Mouse (Mus musculus): ENCODE measurements around the gene Syt1. TPM values are rescaled to one million over a fixed set of nuclear protein-coding genes. Genes with fewer than 3 reads are reported as not detected.

Syt1 gene
- total RNA-seq, 2 experiments from 2014 or later, result not detected

DNA sequence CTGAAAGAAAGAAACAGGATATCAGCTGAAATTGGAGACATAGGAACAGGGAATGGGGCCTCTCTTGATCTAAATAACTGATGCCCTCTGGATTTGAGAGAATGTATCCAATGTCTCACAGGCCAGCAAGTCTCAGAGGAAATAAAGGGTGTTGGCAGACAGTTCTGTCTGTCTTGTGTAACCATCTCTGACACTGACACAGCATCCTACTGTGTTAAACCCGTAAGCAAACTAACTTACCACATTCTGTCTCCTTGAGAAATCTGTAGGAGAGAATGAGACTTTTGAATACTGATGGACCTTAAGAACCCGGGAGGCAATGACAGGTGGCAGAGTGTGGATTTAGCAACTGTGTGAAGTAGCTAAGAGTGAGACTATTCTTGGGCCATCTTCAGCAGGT, 352.5 kb downstream of the Syt1 start:
- no peak for ATAC-seq (replicated peaks; ENCODE audit: low FRiP score, poor library complexity, severe bottlenecking)

DNA sequence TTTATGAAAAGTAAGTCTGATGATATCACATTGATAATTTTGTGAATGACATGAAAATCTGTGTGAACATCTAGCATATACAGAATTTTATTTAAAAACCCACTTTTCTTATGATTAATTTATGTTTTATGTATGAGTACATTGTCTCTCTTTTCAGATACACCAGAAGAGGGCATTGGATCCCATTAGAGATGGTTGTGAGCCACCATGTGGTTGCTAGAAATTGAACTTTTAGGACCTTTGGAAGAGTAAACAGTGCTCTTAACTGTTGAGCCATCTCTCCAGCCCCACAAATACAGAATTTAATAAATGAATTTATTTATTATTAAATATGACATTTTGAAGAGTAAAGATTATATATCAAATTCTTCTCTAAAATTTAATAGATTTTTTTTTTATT, 353.1 kb downstream of the Syt1 start:
- ATAC-seq (replicated peaks; ENCODE audit: low FRiP score, poor library complexity, severe bottlenecking), result no peak

DNA sequence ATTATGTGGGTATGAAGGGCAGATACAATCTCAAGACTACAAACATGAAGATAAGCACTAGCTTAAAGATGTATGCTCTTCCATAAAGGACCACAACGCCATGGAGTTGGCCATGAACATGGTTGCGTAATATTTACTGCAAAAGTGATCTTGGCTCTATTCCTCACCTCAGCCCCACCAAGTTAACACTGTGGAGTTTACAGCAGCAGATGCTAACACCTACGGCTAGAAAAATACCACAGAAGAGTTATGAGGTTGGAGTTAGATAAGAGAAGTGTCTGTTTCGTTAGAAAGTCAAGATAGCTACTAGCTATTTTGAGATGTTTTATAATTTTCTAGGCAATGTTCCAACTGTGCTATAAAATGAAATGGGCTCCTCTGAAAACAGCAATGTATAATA, 353.9 kb downstream of the Syt1 start:
- no peak for ATAC-seq (replicated peaks; ENCODE audit: low FRiP score, poor library complexity, severe bottlenecking)

DNA sequence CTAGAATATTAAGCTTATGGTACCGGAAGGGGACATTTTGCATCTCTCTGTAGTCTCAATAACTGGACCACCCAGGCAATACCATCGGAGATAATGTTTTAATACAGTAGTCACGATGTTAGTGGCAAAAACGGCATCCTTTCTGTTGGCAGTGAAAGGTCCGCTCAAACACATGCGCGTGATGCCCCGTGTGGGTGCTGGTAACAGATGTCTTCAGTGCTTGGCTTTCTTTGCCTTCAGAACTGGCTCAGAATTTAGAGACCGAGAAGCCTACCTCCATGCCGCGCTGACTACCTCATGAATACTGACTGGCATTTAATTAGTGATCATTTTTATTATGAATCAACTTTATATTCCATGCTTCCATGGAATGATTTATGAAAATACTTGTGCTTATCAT, 355.7 kb downstream of the Syt1 start:
- no peak for ATAC-seq (replicated peaks; ENCODE audit: low FRiP score, poor library complexity, severe bottlenecking)

GRCm38 (mm10) chr10:108652831-108653230, 358.0 kb downstream of the Syt1 start:
- no peak for ATAC-seq (replicated peaks; ENCODE audit: low FRiP score, poor library complexity, severe bottlenecking)

DNA sequence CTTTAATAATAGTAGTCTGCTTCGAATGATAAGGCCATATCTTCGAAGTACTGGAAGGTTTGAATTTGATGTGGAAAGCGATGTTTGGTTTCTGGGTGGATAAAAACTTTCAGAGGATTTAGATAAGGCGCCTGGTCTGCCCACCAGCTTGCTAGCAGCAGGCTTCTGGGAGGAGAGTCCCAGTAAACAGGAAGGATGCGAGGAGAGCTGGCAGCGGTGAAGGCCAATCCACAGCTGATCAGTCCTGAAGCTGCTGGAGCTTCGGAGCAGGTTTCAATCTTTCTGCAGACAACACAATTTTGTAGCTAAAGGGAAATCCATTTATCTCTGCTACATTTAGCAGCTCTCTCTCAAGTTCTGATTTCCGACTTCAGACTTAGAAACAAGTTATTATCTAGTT, 358.7 kb downstream of the Syt1 start:
- no peak for ATAC-seq (replicated peaks; ENCODE audit: low FRiP score, poor library complexity, severe bottlenecking)

DNA sequence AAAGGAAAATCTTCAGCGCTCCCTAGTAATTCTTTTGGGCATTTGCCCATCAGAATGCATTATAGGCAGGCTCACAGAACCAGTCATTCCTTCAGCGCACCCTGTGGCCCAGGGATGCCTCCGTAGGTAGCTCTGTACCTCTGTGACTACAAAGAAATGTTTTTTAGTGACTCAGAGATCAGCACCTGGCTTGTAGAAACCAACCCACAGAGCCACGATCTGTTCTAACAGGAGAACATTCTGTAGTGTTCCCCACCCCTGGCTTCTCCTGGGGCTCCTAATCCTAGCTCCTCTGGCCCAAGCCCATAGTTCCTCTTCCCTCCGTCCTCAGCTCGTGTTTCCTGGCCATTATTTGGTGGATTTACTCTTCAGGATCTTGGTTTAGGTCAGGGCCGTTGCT, 361.6 kb downstream of the Syt1 start:
- ATAC-seq (replicated peaks; ENCODE audit: low FRiP score, poor library complexity, severe bottlenecking), result no peak

- ATAC-seq (replicated peaks; ENCODE audit: low FRiP score, poor library complexity, severe bottlenecking), result no peak
Observed at GRCm38 (mm10) chr10:108643915-108644314, 366.9 kb downstream of the Syt1 start.

DNA sequence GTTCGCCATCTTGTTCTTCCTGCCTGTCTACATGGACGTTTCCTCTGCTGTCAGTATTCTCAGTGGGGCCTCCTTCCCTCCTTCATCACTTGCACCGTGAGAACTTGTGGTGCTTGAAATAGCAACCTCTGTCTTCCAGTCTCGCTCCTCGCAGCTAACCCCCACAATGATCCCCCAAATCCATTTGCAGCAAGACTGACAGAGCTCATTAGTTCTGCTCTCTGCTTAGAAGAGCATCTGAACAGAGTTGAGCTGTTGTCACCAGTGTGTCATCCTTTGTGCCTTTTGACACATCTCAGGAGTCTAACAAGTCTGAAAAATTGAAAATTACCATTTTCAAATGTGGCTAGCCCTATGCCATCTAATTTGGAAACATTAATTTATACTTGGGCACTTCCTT, 372.7 kb downstream of the Syt1 start:
- no peak for ATAC-seq (replicated peaks; ENCODE audit: low FRiP score, poor library complexity, severe bottlenecking)

GRCm38 (mm10) chr10:108636086-108636485, 374.7 kb downstream of the Syt1 start:
- ATAC-seq (replicated peaks; ENCODE audit: low FRiP score, poor library complexity, severe bottlenecking), result no peak

DNA sequence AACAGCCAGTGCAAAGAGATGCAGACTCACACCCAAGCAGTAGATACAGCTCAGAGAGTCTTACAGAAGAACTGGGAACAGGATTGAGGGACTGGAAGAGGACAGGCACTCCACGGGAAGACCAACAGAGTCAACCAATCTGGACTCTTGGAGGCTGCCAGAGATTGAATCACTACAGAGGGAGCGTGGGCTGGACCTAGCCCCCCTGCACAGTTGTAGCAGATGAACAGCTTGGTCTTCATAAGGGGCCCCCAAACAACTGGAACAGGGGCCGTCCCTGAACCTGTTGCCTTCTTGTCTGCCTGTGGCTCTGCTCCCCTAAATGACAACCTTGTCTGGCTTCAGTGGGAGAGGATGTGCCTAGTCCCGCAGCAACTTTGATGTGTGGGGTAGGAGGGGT, 375.2 kb downstream of the Syt1 start:
- no peak for ATAC-seq (replicated peaks; ENCODE audit: low FRiP score, poor library complexity, severe bottlenecking)

DNA sequence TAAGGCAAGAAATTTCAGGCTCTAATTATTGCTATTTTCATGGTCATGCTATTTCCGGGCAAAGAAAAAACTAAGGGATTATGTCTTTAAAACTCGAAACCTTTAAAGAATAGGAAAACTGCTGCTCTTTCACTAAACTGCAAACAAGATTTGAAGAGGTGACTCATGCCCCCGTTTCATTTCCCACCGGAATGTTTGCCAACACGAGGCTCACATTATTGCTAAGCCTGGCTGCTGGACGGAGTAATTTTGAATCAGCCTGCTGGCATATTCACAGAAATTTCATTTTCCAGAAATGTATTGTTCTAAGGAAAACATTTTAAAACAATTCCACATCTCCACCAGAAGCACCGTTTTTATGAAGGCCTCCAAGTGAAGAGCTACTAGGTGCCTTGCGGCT, 379.9 kb downstream of the Syt1 start:
- no peak for ATAC-seq (replicated peaks; ENCODE audit: low FRiP score, poor library complexity, severe bottlenecking)

DNA sequence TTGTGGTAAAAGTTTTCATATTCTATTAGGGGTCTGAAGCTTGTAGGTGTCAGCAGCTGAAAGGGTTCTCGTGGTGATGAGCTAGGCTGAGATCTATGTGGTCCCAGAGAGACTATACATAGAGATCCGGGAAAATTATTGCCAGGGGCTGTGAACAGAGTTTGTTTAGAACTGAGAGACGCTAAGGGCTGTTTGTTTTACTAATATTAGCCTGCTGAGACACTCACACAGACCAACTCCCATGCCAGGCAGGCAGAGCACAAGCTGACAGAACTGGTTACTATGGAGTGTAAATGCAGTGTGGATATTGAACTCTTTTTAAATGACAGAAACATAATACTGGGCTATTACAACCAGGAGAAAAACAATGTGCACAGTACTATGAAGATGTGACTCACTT, 384.4 kb downstream of the Syt1 start:
- ATAC-seq (replicated peaks; ENCODE audit: low FRiP score, poor library complexity, severe bottlenecking), result no peak

DNA sequence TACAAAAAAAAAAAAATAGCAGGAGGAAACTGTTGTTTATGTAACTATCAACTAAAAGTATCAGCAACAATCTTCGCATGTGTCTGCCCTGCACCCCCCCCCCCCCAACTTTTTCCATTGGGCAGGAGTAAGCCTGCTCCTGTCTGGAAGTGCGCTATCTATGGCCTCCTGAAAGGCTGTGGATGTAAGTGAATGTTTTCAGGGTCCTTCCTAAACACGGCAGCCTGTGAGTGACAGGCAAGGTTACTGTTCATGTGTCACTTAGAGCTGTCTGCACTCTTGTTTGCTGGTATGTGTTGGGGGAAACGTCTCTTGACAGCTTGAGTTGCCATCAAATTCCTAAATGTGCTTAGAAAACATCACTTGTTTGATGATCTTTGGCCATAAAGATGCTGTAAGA, 387.8 kb downstream of the Syt1 start:
- no peak for ATAC-seq (replicated peaks; ENCODE audit: low FRiP score, poor library complexity, severe bottlenecking)

DNA sequence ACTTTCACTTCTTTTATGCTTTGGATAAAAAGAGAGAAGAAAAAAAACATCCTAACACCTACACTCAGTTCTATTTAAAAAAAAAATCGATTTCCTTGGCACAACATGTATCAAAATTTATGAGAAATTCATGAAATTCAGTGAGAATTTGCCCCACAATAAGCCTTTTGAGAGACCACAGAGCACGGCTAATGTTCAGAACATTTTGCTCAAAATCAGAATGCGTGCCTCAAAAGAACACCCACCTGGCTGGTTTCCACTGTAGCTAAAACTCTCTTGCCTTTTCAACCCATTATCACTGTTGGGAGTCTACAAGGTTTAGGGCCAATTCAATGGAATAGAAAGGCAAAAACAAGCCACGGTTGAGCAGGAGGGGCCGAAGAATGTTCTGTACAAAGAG, 390.9 kb downstream of the Syt1 start:
- no peak for ATAC-seq (replicated peaks; ENCODE audit: low FRiP score, poor library complexity, severe bottlenecking)

- ATAC-seq (replicated peaks; ENCODE audit: low FRiP score, poor library complexity, severe bottlenecking), result no peak
Observed at GRCm38 (mm10) chr10:108619217-108619616, 391.6 kb downstream of the Syt1 start.

GRCm38 (mm10) chr10:108610057-108610644, 400.6 kb downstream of the Syt1 start:
- no peak for ATAC-seq (replicated peaks; ENCODE audit: low FRiP score, poor library complexity, severe bottlenecking)

DNA sequence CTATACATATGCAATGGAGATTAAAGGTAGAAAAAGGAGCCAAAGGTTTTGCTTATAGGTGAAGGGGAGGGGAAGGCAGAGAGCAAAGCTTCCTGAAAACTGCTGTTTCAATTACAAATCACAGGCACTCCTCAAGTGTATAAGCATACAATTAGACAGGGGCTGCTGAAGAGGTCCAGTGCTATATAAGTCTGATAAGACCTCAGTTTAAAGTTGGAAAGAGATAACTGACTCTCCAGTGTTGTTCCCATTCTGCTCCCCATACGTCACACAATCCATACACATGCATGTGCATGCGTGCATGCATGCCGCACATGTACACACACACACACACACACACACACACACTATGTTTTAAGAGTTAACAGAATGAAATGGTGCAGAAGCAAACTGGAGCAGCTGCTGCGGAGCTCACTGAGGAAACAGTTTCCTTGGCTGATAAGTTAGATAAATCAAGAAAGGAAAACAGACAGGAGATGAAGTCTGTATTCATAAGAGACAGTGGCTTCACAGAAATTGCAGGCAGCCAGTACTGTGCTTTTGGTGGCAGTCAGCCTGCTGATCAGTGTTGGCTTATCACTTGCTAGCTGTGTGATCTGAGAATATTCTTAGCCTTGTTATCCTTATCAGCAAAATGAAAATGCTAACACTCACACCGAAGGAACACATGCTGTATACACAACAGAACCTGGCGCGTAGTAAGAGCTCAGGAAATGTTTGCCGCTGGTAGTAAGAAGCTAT, 408.9 kb downstream of the Syt1 start:
- ATAC-seq (replicated peaks; ENCODE audit: low FRiP score, poor library complexity, severe bottlenecking), result no peak

GRCm38 (mm10) chr10:108600693-108601092, 410.1 kb downstream of the Syt1 start:
- ATAC-seq (replicated peaks; ENCODE audit: low FRiP score, poor library complexity, severe bottlenecking), result no peak

DNA sequence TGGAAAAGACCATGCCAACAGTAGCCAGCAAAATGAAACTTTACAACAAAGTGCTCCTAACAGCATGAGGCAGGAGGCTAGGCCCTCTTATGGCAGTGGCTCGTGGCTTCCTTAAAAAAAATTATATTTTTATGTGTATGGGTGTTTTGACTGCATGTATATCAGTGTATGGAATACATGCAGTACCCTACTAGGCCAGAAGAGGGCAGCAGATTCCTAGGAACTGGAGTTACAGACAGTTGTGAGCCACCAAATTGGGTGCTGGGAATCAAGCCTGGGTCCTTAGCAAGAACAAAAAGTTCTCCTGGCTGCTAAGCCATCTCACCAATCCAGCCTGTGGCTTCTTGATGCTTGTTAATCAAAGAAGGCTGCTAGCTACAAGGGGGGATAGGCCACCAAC, 413.4 kb downstream of the Syt1 start:
- ATAC-seq (replicated peaks; ENCODE audit: low FRiP score, poor library complexity, severe bottlenecking), result no peak

- ATAC-seq (replicated peaks; ENCODE audit: low FRiP score, poor library complexity, severe bottlenecking), result no peak
Observed at GRCm38 (mm10) chr10:108596162-108596927, 414.4 kb downstream of the Syt1 start.

Measured in erythroblast, adult 5-6 weeks (primary cell).